Mouse (Mus musculus): Measurements from ENCODE around the gene Mia. TPM values are rescaled to one million over a fixed set of nuclear protein-coding genes. Genes with fewer than 3 reads are reported as not detected.

Gene Mia
- polyA plus RNA-seq, 2 experiments = 0.52 to 0.67 TPM

DNA sequence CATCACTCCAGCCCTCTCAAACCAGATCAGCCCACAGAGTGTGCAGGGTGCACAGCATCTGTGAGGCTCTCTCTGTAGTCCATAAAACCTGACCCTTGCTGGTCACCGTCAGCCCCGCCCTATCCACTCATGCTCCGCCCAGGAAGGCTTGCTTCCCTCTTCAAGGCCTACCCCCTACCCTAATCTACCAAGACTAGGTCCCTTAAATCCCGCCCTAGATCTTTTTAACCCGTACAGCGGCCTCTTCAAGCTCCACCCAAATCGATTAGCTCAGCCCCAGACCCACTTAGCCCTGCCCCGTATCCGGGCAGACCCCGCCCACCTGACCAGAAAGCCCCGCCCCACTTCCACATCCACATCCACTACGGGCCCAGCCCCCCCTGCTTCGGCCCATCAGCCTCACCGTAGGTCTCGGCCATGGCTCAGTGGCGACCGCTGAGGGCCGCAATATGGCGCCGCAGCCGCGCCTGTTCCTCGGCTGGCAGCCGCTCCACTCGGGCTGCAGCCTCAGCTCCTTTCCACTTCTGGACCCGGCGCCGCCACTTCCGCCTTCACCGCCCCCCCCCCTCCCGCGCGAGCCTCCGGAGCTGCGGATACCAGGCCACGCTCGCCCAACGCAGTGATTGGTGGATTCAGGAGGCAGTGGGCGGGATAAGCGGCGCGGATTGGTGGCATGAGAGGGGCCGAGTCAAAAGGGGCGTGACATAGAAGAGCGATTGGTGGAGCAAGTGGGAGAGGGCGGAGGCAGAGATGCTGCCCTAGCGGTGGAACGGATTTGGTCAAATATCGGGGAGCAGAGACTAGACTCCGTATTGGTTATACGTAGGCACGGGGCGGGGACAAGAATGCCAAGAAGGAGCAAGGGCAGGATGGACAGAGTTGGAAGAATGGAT is 2.4 kb downstream of the Mia start, which contains the start of gene Rab4b:
Gene Rab4b (minus strand): TSS at position 573 of the 893 bp plus-strand sequence.
- peak within 1 kb of the TSS; percentile 73 for H3K4me2 ChIP-seq (ENCODE audit: low read depth)
- H3K9ac ChIP-seq (replicated peaks) = peak within 1 kb of the TSS; percentile 44
- peak within 1 kb of the TSS; percentile 78 to 88 for H3K4me3 ChIP-seq (ENCODE audit: insufficient read depth in 1 of 2, low read depth in 2 of 2, low read length in 2 of 2)
- H3K27me3 ChIP-seq (ENCODE audit: control insufficient read depth, insufficient read depth, low read length) = no peaks in the 10 kb centered on the region
- H3K36me3 ChIP-seq (replicated peaks; ENCODE audit: control insufficient read depth, insufficient read depth, low read depth) = no peaks in the 10 kb centered on the region; the same call in 1 of the 2 replicates
- peak; percentile 99 for DNase-seq (ENCODE audit: low read depth in 3 of 3, low spot score in 3 of 3)
- peaks cover 10 to 18% of the 10 kb centered on the region in 2 experiments for H3K4me1 ChIP-seq (replicated peaks; ENCODE audit: control insufficient read depth in 2 of 2, insufficient read depth in 2 of 2, low read length in 1 of 2)
- peak within 1 kb of the TSS; percentile 70 for H3K27ac ChIP-seq
- no peaks in the 10 kb centered on the region for H3K9me3 ChIP-seq (ENCODE audit: control insufficient read depth, low read length)
- under 1% methylated on average over 53 of the region's 53 CpGs for WGBS (ENCODE audit: insufficient replicate concordance)
- peak; percentile 95 for ATAC-seq (ENCODE audit: insufficient read depth)
- TF ChIP-seq EP300 (IDR thresholded peaks at IDR 0.05; ENCODE audit: low read depth) (peak; percentile 32; the same call in 1 of the 2 replicates), CTCF (IDR thresholded peaks at IDR 0.05; ENCODE audit: low read depth) (peak; percentile 86)

- WGBS (ENCODE audit: insufficient replicate concordance) = 20% methylated on average over 4 of the region's 4 CpGs
- Histone ChIP-seq H3K27ac (peak overlapping the region; percentile 70), H3K36me3 (replicated peaks; ENCODE audit: control insufficient read depth, insufficient read depth, low read depth) (no peaks in the 10 kb centered on the region), H3K9me3 (ENCODE audit: control insufficient read depth, low read length) (no peaks in the 10 kb centered on the region), H3K4me2 (ENCODE audit: low read depth) (peak overlapping the region; percentile 73), H3K4me3 (ENCODE audit: insufficient read depth in 1 of 2, low read depth in 2 of 2, low read length in 2 of 2) (peak overlapping the region; percentile 78 to 88), H3K9ac (replicated peaks) (peak overlapping the region; percentile 44), H3K27me3 (ENCODE audit: control insufficient read depth, insufficient read depth, low read length) (no peaks in the 10 kb centered on the region), H3K4me1 (replicated peaks; ENCODE audit: control insufficient read depth in 2 of 2, insufficient read depth in 2 of 2, low read length in 1 of 2) (peaks cover 10 to 18% of the 10 kb centered on the region in 2 experiments)
- no peak for TF ChIP-seq CTCF (IDR thresholded peaks at IDR 0.05; ENCODE audit: low read depth)
- no peak for TF ChIP-seq EP300 (IDR thresholded peaks at IDR 0.05; ENCODE audit: low read depth)
- ATAC-seq (ENCODE audit: insufficient read depth) = no peak
- DNase-seq (ENCODE audit: low read depth in 3 of 3, low spot score in 3 of 3) = no peak
Measured at GRCm38 (mm10) chr7:27177942-27178323, 3.0 kb downstream of the Mia start.

DNA sequence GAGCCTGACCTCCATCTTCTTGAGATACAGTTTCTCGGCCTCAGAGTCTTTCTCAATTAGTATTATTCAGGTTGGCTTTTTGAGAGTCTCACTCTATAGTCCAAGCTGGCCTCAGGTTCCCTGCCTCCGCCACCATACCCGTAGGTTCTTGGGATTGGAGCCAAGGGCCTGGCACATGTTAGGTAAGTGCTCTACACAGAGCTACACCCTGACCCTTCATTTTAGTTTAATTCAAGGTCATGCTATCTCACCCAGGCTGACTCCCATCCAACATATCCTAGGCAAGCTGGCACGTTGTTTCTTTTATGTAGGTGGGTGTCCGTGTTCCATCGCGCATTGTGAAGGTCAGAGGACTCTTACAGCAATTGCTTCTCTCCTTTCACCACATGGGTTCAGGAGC is 6.1 kb downstream of the Mia start:
- WGBS (ENCODE audit: insufficient replicate concordance) = 82% methylated on average over 7 of the region's 7 CpGs
- no peaks in the 10 kb centered on the region for H3K9me3 ChIP-seq (ENCODE audit: control insufficient read depth, low read length)
- no peak overlapping the region for H3K9ac ChIP-seq (replicated peaks)
- no peaks in the 10 kb centered on the region for H3K36me3 ChIP-seq (replicated peaks; ENCODE audit: control insufficient read depth, insufficient read depth, low read depth)
- TF ChIP-seq CTCF (IDR thresholded peaks at IDR 0.05; ENCODE audit: low read depth) (no peak), EP300 (IDR thresholded peaks at IDR 0.05; ENCODE audit: low read depth) (no peak)
- DNase-seq (ENCODE audit: low read depth in 3 of 3, low spot score in 3 of 3) (no peak), ATAC-seq (ENCODE audit: insufficient read depth) (no peak)
- H3K27ac ChIP-seq = no peak overlapping the region
- peaks cover 10 to 14% of the 10 kb centered on the region in 2 experiments for H3K4me1 ChIP-seq (replicated peaks; ENCODE audit: control insufficient read depth in 2 of 2, insufficient read depth in 2 of 2, low read length in 1 of 2)
- no peak overlapping the region for H3K4me2 ChIP-seq (ENCODE audit: low read depth)
- H3K4me3 ChIP-seq (ENCODE audit: insufficient read depth in 1 of 2, low read depth in 2 of 2, low read length in 2 of 2) = no peak overlapping the region
- no peaks in the 10 kb centered on the region for H3K27me3 ChIP-seq (ENCODE audit: control insufficient read depth, insufficient read depth, low read length)

DNA sequence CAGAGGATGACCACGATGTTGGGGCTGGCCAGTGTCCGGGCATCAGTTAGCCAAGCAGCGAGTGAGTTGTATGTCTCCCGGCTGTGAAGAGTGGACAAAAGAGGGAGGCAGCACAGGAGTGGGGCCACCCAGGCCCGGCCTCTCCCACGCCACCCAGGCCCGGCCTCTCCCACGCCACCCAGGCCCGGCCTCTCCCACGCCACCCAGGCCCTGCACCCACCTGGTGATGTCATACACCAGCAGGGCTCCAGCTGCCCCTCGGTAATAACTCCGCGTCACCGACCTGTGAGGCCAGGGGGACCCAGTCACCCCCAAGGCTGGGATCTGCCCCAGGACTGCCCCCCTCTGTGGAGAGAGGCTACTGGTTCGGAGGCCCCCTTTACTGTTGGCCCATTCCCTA is 6.5 kb downstream of the Mia start:
- Histone ChIP-seq H3K4me1 (replicated peaks; ENCODE audit: control insufficient read depth in 2 of 2, insufficient read depth in 2 of 2, low read length in 1 of 2) (peaks cover 8 to 11% of the 10 kb centered on the region in 2 experiments), H3K36me3 (replicated peaks; ENCODE audit: control insufficient read depth, insufficient read depth, low read depth) (no peaks in the 10 kb centered on the region), H3K9me3 (ENCODE audit: control insufficient read depth, low read length) (no peaks in the 10 kb centered on the region), H3K4me2 (ENCODE audit: low read depth) (no peak overlapping the region), H3K4me3 (ENCODE audit: insufficient read depth in 1 of 2, low read depth in 2 of 2, low read length in 2 of 2) (no peak overlapping the region), H3K9ac (replicated peaks) (no peak overlapping the region), H3K27me3 (ENCODE audit: control insufficient read depth, insufficient read depth, low read length) (no peaks in the 10 kb centered on the region), H3K27ac (no peak overlapping the region)
- DNase-seq (ENCODE audit: low read depth in 3 of 3, low spot score in 3 of 3) (no peak), ATAC-seq (ENCODE audit: insufficient read depth) (no peak)
- WGBS (ENCODE audit: insufficient replicate concordance) = 87% methylated on average over 15 of the region's 15 CpGs
- no peak for TF ChIP-seq EP300 (IDR thresholded peaks at IDR 0.05; ENCODE audit: low read depth)
- TF ChIP-seq CTCF (IDR thresholded peaks at IDR 0.05; ENCODE audit: low read depth) = no peak

- no peak for TF ChIP-seq CTCF (IDR thresholded peaks at IDR 0.05; ENCODE audit: low read depth)
- no peak for TF ChIP-seq EP300 (IDR thresholded peaks at IDR 0.05; ENCODE audit: low read depth)
- Histone ChIP-seq H3K9ac (replicated peaks) (no peak overlapping the region), H3K4me1 (replicated peaks; ENCODE audit: control insufficient read depth in 2 of 2, insufficient read depth in 2 of 2, low read length in 1 of 2) (peaks cover 0 to 12% of the 10 kb centered on the region in 2 experiments; a peak in 3 of 4 replicates), H3K27ac (no peak overlapping the region), H3K36me3 (replicated peaks; ENCODE audit: control insufficient read depth, insufficient read depth, low read depth) (no peaks in the 10 kb centered on the region), H3K4me2 (ENCODE audit: low read depth) (no peak overlapping the region), H3K4me3 (ENCODE audit: insufficient read depth in 1 of 2, low read depth in 2 of 2, low read length in 2 of 2) (no peak overlapping the region), H3K27me3 (ENCODE audit: control insufficient read depth, insufficient read depth, low read length) (no peaks in the 10 kb centered on the region), H3K9me3 (ENCODE audit: control insufficient read depth, low read length) (no peaks in the 10 kb centered on the region)
- DNase-seq (ENCODE audit: low read depth in 3 of 3, low spot score in 3 of 3) (no peak), ATAC-seq (ENCODE audit: insufficient read depth) (no peak)
- WGBS (ENCODE audit: insufficient replicate concordance) = 68% methylated on average over 3 of the region's 3 CpGs
Measured at GRCm38 (mm10) chr7:27170981-27171380, 10.0 kb downstream of the Mia start.
